Mouse (Mus musculus): ENCODE measurements at regions not wholly inside any gene's neighbourhood (a gene's known extent, or its start where the extent isn't known, plus 50 kb on each side); places are given as distances from the start of the nearest gene placed in this dataset.
A peak's percentile ranks its signal among the peaks of the same experiment; 100 is the strongest.

GRCm38 (mm10) chr7:129814149-129814860 is 222.6 kb downstream of the Wdr11 start:
- no peak for DNase-seq (ENCODE audit: low spot score)

- DNase-seq (ENCODE audit: low spot score) = no peak
These were observed 227.2 kb downstream of the Wdr11 start for GRCm38 (mm10) chr7:129818833-129819232.

GRCm38 (mm10) chr7:129819651-129820050 is 228.0 kb downstream of the Wdr11 start:
- no peak for DNase-seq (ENCODE audit: low spot score)

GRCm38 (mm10) chr7:129828970-129829369 is 237.3 kb downstream of the Wdr11 start:
- DNase-seq (ENCODE audit: low spot score) = no peak

GRCm38 (mm10) chr7:129832830-129833229 is 241.2 kb downstream of the Wdr11 start:
- no peak for DNase-seq (ENCODE audit: low spot score)

GRCm38 (mm10) chr7:129842303-129843122 is 250.8 kb downstream of the Wdr11 start:
- DNase-seq (ENCODE audit: low spot score) = peak; percentile 33

GRCm38 (mm10) chr7:129847136-129847535 is 255.5 kb downstream of the Wdr11 start:
- no peak for DNase-seq (ENCODE audit: low spot score)

- DNase-seq (ENCODE audit: low spot score) = no peak
These were observed 261.9 kb downstream of the Wdr11 start for GRCm38 (mm10) chr7:129853596-129853995.

GRCm38 (mm10) chr7:129854942-129855341 is 263.3 kb downstream of the Wdr11 start:
- DNase-seq (ENCODE audit: low spot score) = no peak

- no peak for DNase-seq (ENCODE audit: low spot score)
These were observed 271.3 kb downstream of the Wdr11 start for GRCm38 (mm10) chr7:129862966-129863365.

GRCm38 (mm10) chr7:129865536-129865935 is 273.9 kb downstream of the Wdr11 start:
- DNase-seq (ENCODE audit: low spot score) = no peak

- DNase-seq (ENCODE audit: low spot score) = no peak
These were observed 280.6 kb downstream of the Wdr11 start for GRCm38 (mm10) chr7:129872208-129872790.

- DNase-seq (ENCODE audit: low spot score) = no peak
These were observed 284.7 kb downstream of the Wdr11 start for GRCm38 (mm10) chr7:129876202-129876851.

GRCm38 (mm10) chr7:129876852-129877223 is 285.2 kb downstream of the Wdr11 start:
- DNase-seq (ENCODE audit: low spot score) = no peak

- no peak for DNase-seq (ENCODE audit: low spot score)
These were observed 304.6 kb downstream of the Wdr11 start for GRCm38 (mm10) chr7:129896291-129896690.

GRCm38 (mm10) chr7:129897511-129897910 is 305.8 kb downstream of the Wdr11 start:
- DNase-seq (ENCODE audit: low spot score) = no peak

- DNase-seq (ENCODE audit: low spot score) = no peak
These were observed 310.6 kb downstream of the Wdr11 start for GRCm38 (mm10) chr7:129902256-129902655.

GRCm38 (mm10) chr7:129903126-129903525 is 311.5 kb downstream of the Wdr11 start:
- peak; percentile 57 for DNase-seq (ENCODE audit: low spot score)

GRCm38 (mm10) chr7:129906131-129906530 is 314.5 kb downstream of the Wdr11 start:
- no peak for DNase-seq (ENCODE audit: low spot score)

GRCm38 (mm10) chr7:129908826-129909225 is 317.2 kb downstream of the Wdr11 start:
- DNase-seq (ENCODE audit: low spot score) = no peak

GRCm38 (mm10) chr7:129909730-129910129 is 318.1 kb downstream of the Wdr11 start:
- DNase-seq (ENCODE audit: low spot score) = no peak

GRCm38 (mm10) chr7:129910826-129911225 is 319.2 kb downstream of the Wdr11 start:
- DNase-seq (ENCODE audit: low spot score) = no peak
